Mouse (Mus musculus): ENCODE measurements around the gene Igf1r.

Igf1r gene

GRCm38 (mm10) chr7:68080122-68080845, 127.7 kb downstream of the Igf1r start:
- CTCF ChIA-PET: no interaction called here

DNA sequence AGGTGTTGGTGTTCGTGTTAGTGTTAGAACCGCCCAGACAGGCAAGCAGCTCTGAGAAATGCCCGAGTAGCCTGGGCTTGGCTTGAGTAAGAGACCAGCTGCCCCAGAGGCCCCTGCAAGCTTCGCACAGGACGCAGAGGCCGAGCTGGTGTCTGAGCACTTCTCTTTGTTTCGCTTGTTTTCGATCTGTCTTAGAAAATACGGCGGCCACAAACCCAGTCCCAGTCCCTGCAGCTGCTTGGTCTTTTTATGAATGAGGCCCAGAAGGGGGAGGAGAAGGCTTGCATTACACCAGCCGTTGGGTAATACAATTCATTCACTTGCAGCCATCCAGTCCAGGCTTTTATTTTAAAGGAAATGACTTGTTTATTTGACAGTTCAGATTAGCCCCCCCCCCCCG, 132.7 kb downstream of the Igf1r start:
- CTCF ChIA-PET: no interaction called here

DNA sequence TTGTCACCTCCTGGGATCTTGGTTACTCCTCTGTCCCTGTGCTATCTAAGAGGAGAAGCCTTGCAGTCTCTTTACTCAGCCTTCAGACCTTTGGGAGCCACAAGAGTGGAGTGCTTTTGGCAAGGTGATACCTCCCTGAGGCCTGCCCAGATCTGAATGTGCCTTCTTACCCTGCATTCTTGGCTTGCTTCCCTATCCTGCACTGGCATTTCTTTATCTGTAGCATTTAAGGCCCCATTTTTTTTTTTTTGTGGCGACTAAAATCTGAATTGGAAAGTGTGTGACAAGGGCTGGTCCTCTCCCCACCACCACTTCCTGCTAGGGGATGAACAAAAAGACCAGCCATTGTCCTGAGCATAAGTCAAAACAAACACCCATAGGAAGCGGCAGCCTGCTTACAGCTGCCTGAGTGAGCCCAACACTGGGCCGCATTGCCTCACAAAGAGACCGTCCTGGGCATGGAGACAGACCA, 133.3 kb downstream of the Igf1r start:
- CTCF ChIA-PET: no interaction called here

DNA sequence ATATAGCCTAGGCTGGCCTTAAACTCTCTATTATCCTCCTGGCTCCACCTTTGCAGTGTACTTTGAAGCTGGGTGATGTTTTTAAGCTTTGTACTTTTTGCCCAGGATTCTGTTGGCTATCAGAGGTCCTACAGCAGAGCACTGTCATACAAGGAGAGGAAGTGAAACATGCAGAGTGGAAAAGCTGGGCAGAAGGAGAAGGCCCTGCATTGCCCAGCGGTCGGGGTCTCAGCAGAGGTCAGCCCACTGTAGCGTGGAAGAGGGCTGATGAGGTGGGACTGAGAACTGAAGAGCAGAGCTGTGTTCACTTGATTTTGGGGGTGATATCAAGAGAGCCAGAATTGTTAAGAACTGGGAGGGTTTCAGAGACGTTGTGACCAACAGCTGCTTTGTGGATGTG, 134.9 kb downstream of the Igf1r start:
- CTCF ChIA-PET: interaction anchor here (0.7 kb wide), 2 partner anchors 95 to 133 kb away, joined by 3 to 5 read pairs; no protein-coding TSS in a partner anchor

- CTCF ChIA-PET: no interaction called here
Observed at GRCm38 (mm10) chr7:68088825-68089224, 136.2 kb downstream of the Igf1r start.

DNA sequence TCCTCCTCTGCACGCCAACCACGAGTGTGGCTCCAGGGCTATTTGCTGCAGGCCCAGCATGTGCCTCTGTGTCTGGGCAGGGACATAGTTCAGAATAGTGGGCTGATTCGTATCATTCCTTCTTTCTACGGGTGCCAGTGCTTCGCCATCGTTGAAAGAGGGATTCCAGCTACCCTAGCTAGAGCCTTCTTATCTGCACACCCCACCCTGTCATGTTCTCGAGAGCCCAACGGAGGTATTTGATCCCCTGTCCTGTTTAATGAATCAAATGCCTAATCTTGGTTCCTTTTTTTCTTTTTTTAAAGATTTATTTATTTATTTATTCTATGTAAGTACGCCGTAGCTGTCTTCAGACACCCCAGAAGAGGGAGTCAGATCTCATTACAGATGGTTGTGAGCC, 137.1 kb downstream of the Igf1r start:
- CTCF ChIA-PET: no interaction called here

- CTCF ChIA-PET: no interaction called here
Observed at GRCm38 (mm10) chr7:68090576-68090975, 137.9 kb downstream of the Igf1r start.

DNA sequence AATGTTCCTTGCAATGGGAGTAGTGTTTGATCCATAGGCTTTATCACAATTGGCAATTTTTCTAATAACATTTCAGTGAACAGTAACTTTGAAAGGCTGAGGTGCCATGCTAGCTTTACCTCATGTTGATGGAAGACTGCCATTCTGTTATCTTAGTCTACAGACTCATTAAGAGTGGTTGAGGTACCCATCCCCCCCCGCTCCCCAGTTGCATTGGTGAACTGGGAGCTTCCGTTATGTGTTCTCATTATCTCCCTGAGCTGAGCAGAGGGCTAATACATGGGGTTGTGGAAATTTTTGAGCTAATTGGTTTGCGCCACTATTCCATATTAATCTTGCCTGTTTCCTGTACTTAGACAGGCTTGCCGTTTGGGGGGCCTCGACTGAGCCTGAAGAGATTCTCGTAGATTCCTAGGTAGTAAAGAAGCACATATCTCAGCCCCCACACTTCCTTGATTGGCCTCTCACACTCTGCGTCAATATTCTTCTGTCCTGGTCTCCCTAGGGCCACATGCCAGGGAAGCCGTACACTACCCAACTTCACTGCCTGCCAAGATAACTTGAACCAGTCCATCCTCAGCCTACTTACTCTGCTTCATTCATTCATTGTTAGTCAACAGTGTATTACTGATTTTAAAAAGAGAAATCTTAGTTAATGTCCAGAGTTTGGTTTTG, 139.8 kb downstream of the Igf1r start:
- CTCF ChIA-PET: no interaction called here

- CTCF ChIA-PET: no interaction called here
Observed at GRCm38 (mm10) chr7:68093817-68094216, 141.2 kb downstream of the Igf1r start.

DNA sequence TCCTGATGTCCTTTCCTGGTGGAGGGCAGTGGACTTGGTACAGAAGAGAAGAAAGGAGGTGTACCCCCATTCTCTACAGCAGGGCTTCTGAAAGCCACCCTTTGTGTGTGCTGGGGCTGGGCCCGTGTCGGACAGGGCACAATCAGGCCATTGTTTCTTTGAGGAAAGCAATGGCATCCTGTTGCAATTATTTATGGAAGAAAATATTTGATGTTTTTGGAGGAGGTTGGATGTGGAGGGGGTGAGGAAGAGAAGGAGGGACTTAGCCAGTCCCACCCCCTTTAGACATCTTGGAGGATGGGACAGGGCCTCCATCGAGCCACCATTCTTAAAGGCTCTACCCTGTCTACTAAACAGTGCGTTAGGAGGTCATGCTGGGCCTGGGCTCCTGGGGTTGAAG, 142.9 kb downstream of the Igf1r start:
- CTCF ChIA-PET: interaction anchor here (0.7 kb wide), 1 partner anchor 54 kb away, joined by 4 read pairs; no protein-coding TSS in a partner anchor

DNA sequence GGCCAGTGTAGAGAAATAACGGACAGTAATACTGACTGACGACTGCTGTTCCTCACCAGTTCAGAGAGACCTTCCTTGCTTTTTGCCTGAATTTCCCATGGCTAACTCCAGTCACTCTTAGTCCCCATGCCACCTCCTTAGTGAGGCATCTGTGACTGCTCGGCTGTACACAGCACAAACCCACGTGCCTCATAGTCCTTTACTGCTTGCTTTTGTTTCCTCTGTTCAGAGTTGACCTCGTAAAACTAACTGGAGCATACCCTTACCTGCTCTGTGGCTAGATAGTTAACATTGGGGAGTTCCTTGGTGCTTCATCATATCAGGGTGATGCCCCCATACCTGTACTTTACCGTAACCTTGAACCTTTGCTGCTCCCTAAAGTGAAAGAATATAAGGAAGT, 143.8 kb downstream of the Igf1r start:
- CTCF ChIA-PET: no interaction called here

DNA sequence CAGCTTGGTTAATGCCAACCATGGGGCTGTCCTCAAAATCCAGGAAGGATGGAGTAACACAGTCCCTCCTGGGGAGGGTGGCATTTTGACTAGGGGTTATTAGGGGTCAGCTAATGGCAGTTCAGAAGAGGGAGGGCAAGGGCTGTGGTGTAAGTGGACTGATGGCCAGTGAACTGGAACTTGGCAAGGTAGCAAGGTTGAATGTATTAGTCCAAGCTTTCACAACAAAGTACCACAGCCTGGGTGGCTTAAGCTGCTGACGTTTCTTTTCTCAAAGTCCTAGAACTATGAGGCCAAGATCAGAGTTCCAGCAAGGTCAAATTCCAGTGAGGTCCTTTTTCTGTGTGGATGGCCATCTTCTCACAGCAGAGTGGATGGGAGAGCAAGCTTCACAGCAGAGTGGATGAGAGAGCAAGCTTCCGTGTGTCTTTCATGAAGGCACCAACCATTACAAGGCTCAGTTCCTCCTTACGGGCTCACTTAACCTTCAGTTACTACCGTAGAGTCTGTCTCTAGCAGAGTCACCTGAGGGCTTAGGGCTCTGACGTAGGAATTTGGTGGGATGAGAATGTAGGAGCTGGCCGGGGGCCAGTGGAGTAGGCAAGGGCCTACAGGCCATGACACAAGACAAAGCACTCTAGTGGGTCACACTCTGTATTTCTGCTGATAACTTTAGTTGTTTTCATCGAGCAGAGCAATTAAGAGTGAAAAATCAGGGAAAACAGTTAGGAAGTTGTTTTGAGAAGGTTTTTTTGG, 144.6 kb downstream of the Igf1r start:
- CTCF ChIA-PET: no interaction called here

- CTCF ChIA-PET: no interaction called here
Observed at GRCm38 (mm10) chr7:68098098-68098497, 145.5 kb downstream of the Igf1r start.

GRCm38 (mm10) chr7:68100388-68100787, 147.8 kb downstream of the Igf1r start:
- CTCF ChIA-PET: no interaction called here

GRCm38 (mm10) chr7:68102456-68103177, 150.0 kb downstream of the Igf1r start:
- CTCF ChIA-PET: no interaction called here

DNA sequence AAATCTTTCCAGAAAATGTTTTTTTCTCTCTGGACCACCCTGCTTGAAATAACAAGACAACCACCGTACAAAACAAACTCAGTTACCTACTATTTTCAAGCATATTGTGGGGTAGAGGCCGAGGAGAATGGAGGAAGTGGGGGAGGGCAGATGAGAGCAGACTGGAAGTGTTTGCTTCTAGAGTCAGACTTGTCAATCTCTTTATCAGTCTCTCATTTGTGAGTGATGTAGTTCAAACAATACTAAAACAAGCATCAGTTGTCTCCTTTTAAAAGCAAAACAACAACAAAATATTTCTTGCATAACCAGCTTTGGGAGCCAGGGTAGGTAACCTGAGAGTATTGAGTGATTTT, 150.5 kb downstream of the Igf1r start:
- CTCF ChIA-PET: no interaction called here

GRCm38 (mm10) chr7:68111532-68111931, 158.9 kb downstream of the Igf1r start:
- CTCF ChIA-PET: no interaction called here

- CTCF ChIA-PET: no interaction called here
Observed at GRCm38 (mm10) chr7:68112582-68112981, 160.0 kb downstream of the Igf1r start.

- CTCF ChIA-PET: interaction anchor here (1.0 kb wide), 1 partner anchor 11 kb away, joined by 3 read pairs; no protein-coding TSS in a partner anchor
Observed at GRCm38 (mm10) chr7:68114364-68114763, 161.7 kb downstream of the Igf1r start.

GRCm38 (mm10) chr7:68114983-68115715, 162.5 kb downstream of the Igf1r start:
- CTCF ChIA-PET: no interaction called here

GRCm38 (mm10) chr7:68117567-68117966, 164.9 kb downstream of the Igf1r start:
- CTCF ChIA-PET: no interaction called here
